Mouse (Mus musculus): ENCODE measurements around the gene Fam219a. TPM values are rescaled to one million over a fixed set of nuclear protein-coding genes. Genes with fewer than 3 reads are reported as not detected.

Gene Fam219a
- 2.0 and 2.6 TPM in 2 replicates for polyA plus RNA-seq (2016; fragmentation: Nextera tagmentation; extraction: Ambion mirVana)

DNA sequence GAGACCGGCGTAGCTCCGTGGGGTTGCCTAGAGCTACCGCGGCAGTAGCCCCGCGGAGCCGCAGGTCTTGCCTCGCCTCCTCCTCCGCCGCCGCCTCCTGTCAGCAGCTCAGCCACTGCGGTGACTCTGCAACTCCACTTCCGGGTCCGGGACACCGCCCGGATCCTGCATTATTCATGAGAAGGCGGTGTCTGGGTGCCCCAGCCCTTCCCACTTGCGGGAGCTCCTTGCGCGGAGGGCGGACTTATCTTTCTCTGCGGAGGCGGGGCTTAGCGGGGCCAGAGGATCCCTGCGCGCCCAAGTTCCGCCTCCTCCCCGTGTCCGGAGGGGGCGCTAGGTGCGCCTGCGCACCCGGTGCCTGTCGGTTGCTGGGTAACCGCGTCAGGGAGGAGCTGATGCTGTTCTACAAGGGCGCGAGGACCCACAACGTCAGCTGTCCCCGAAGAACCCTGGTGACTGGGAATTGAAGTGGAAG, at the start of gene Fam219a, which contains the start of gene Dnaic1:
Gene Fam219a, minus strand, starts transcription at position 128 of the 475 bp plus-strand sequence.
Gene Dnaic1, plus strand, starts transcription at position 365 of the 475 bp plus-strand sequence.
- H3K27ac ChIP-seq (replicated peaks) = peak within 1 kb of the TSS; percentile 78
- H3K4me3 ChIP-seq = peak within 1 kb of the TSS; percentile 81
- peak; percentile 98 for DNase-seq (ENCODE audit: low spot score)
- H3K36me3 ChIP-seq (replicated peaks) = no peaks in the 10 kb centered on the region
- no peaks in the 10 kb centered on the region for H3K9me3 ChIP-seq
- peaks cover 38% of the 10 kb centered on the region for H3K27me3 ChIP-seq (replicated peaks; ENCODE audit: low read depth, poor library complexity, severe bottlenecking)
- peaks cover 34% of the 10 kb centered on the region for H3K4me1 ChIP-seq
- WGBS = under 1% methylated on average over 41 of the region's 41 CpGs

DNA sequence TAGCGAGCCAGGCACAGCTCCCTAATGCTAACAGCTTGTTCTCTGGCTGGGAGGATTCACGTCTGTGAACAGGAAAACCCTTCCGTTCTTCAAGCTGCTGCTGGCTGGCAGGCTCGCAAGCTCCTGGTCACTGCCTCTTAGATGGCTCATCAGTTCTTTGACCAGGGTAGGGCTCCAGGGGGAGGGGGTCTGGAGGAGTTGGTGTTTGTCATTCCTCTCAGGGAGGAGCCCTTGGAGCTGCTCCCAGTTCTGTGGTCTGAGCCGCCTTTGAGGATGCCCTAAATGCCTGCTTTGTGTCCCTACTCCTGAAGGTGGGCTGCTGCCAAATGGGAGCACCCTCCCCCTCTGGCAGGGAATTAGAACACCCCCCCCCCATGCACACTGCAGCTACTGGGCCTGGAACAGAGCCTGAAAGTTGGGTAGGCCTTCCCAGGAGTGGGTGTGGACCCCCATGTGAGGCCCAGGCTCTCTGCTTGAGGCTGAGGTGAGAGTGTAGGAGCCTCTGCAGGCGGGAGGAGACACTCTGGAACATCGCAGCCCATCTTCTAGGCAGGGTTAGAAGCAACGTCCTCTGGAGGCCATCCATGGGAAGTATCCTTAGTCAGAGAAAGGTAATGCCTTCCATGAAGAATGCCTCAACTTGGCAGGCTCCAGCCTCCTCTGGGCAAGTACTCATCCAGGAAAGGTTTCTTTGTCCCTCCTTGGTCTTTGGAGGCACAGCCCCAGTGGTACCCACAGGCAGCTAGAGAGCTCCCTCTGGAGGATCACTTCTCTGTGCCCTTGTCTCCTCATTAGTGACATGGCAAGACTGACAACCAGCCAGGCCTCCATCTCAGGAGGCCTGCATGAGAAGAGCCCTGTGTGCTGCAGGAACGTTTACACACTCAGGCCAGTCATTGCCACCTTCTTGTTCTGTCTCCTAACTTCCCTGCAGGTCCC, 46.6 kb upstream of the Fam219a start:
- peaks cover 37% of the 10 kb centered on the region for H3K27me3 ChIP-seq (replicated peaks; ENCODE audit: low read depth, poor library complexity, severe bottlenecking)

DNA sequence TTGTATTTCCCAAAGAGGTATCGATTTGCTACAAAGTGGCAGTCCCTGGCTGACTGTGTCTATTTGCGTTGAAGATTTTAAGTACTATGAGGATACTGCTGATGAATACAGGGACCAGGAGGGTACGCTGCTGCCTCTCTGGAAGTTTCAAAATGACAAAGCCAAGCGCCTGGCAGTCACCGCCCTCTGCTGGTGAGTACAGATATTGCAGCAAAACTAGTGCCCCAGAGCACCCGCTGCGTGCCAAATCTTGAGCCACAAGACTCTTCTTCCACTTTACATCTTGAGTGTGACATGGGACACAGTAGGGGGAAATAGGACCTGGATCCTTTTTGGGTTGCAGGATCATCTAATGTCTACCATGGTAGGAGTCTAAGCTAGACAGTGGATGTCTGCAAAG, 44.8 kb upstream of the Fam219a start:
- H3K9me3 ChIP-seq = no peaks in the 10 kb centered on the region
- DNase-seq (ENCODE audit: low spot score) = peak; percentile 81
- WGBS = 9% methylated on average over 7 of the region's 7 CpGs
- no peak overlapping the region for H3K27ac ChIP-seq (replicated peaks)
- H3K4me3 ChIP-seq = no peak overlapping the region
- H3K36me3 ChIP-seq (replicated peaks) = no peaks in the 10 kb centered on the region
- peaks cover 33% of the 10 kb centered on the region for H3K4me1 ChIP-seq
- peaks cover 24% of the 10 kb centered on the region; the same call in 1 of the 2 replicates for H3K27me3 ChIP-seq (replicated peaks; ENCODE audit: low read depth, poor library complexity, severe bottlenecking)

More for the DNA sequence above, 46.6 kb upstream of the Fam219a start:
- no peak overlapping the region for H3K4me3 ChIP-seq
- H3K4me1 ChIP-seq = peaks cover 30% of the 10 kb centered on the region
- H3K9me3 ChIP-seq = no peaks in the 10 kb centered on the region
- 65% methylated on average over 9 of the region's 9 CpGs for WGBS
- H3K27ac ChIP-seq (replicated peaks) = no peak overlapping the region
- H3K36me3 ChIP-seq (replicated peaks) = no peaks in the 10 kb centered on the region
- no peak for DNase-seq (ENCODE audit: low spot score)

DNA sequence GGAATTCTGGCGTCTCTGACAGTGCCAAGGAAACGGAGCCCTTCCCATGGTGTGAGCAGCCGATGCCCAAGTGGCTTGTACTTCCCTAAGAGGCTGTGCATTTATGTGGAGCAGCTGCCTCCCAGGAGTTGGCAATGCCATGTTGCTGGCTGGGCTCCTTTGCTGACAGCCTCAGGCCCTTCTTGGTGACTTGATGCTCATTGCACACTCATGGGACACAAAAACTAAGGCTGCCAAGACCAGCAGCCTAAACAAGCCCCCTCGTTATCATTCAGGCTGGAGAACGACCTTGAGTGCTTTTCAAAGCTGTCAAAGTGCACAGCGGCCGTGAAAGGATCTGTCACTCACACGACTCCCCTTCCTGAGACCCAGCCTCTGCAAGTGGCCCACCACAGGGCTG, 42.8 kb upstream of the Fam219a start:
- 56% methylated on average over 8 of the region's 8 CpGs for whole genome bisulfite sequencing
- H3K36me3 ChIP-seq (replicated peaks) = no peaks in the 10 kb centered on the region
- peaks cover 20% of the 10 kb centered on the region for H3K4me1 ChIP-seq
- DNase-seq (ENCODE audit: low spot score) = no peak
- H3K9me3 ChIP-seq = no peaks in the 10 kb centered on the region
- H3K27ac ChIP-seq (replicated peaks) = no peak overlapping the region
- H3K4me3 ChIP-seq = no peak overlapping the region
- peaks cover 17% of the 10 kb centered on the region; the same call in 1 of the 2 replicates for H3K27me3 ChIP-seq (replicated peaks; ENCODE audit: low read depth, poor library complexity, severe bottlenecking)

DNA sequence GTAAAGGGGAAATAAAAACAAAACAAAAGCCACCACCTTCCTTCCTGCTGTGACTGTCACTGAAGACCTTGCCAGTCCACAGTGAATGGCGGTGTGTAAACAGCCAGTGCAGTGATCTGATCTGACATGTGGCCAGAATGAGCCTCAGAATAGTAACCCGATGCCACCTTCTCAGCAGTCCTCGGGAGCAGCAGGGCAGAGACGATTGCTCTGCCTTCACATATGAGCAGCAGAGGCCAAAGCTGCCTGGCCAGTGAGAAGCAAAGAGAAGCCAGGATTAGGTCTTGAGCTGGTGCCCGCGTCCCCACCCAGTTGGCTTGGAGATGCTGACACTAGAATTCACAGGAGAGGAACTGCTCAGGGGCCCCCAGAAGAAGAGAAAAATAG, 41.2 kb upstream of the Fam219a start:
- DNase-seq (ENCODE audit: low spot score) = no peak
- H3K27me3 ChIP-seq (replicated peaks; ENCODE audit: low read depth, poor library complexity, severe bottlenecking) = peaks cover 7% of the 10 kb centered on the region; the same call in 1 of the 2 replicates
- H3K27ac ChIP-seq (replicated peaks) = 0 out of 2 replicates have a peak overlapping the region, but pooled peaks have one; percentile 25
- H3K36me3 ChIP-seq (replicated peaks) = no peaks in the 10 kb centered on the region
- H3K4me3 ChIP-seq = no peak overlapping the region
- H3K4me1 ChIP-seq = peaks cover 20% of the 10 kb centered on the region
- WGBS = 35% methylated on average over 6 of the region's 6 CpGs
- H3K9me3 ChIP-seq = no peaks in the 10 kb centered on the region

GRCm38 (mm10) chr4:41609681-41610593, 40.6 kb upstream of the Fam219a start:
- no peaks in the 10 kb centered on the region for H3K36me3 ChIP-seq (replicated peaks)
- H3K4me3 ChIP-seq = no peak overlapping the region
- 84% methylated on average over 10 of the region's 10 CpGs for WGBS
- H3K27ac ChIP-seq (replicated peaks) = no peak overlapping the region
- no peak for DNase-seq (ENCODE audit: low spot score)
- H3K9me3 ChIP-seq = no peaks in the 10 kb centered on the region
- peaks cover 20% of the 10 kb centered on the region for H3K4me1 ChIP-seq
- H3K27me3 ChIP-seq (replicated peaks; ENCODE audit: low read depth, poor library complexity, severe bottlenecking) = peaks cover under 1% of the 10 kb centered on the region; the same call in 1 of the 2 replicates

GRCm38 (mm10) chr4:41606784-41607183, 37.4 kb upstream of the Fam219a start:
- H3K36me3 ChIP-seq (replicated peaks) = no peaks in the 10 kb centered on the region
- peak; percentile 80 for DNase-seq (ENCODE audit: low spot score)
- H3K4me1 ChIP-seq = peaks cover 15% of the 10 kb centered on the region
- H3K27ac ChIP-seq (replicated peaks) = no peak overlapping the region
- H3K4me3 ChIP-seq = no peak overlapping the region
- H3K9me3 ChIP-seq = no peaks in the 10 kb centered on the region
- WGBS = 37% methylated on average over 4 of the region's 4 CpGs
- peaks cover 21% of the 10 kb centered on the region for H3K27me3 ChIP-seq (replicated peaks; ENCODE audit: low read depth, poor library complexity, severe bottlenecking)

- peaks cover 21% of the 10 kb centered on the region for H3K27me3 ChIP-seq (replicated peaks; ENCODE audit: low read depth, poor library complexity, severe bottlenecking)
- no peaks in the 10 kb centered on the region for H3K36me3 ChIP-seq (replicated peaks)
- DNase-seq (ENCODE audit: low spot score) = peak; percentile 32
- H3K4me3 ChIP-seq = no peak overlapping the region
- no peak overlapping the region for H3K27ac ChIP-seq (replicated peaks)
- no peaks in the 10 kb centered on the region; the same call in 1 of the 2 replicates for H3K4me1 ChIP-seq
- WGBS = 45% methylated on average over 8 of the region's 8 CpGs
- no peaks in the 10 kb centered on the region for H3K9me3 ChIP-seq
Observed at GRCm38 (mm10) chr4:41604476-41605396, 35.4 kb upstream of the Fam219a start.

- no peak overlapping the region for H3K27ac ChIP-seq (replicated peaks)
- 45% methylated on average over 4 of the region's 4 CpGs for WGBS
- H3K4me1 ChIP-seq = no peaks in the 10 kb centered on the region; the same call in 1 of the 2 replicates
Observed at GRCm38 (mm10) chr4:41602818-41603217, 33.5 kb upstream of the Fam219a start.

GRCm38 (mm10) chr4:41583353-41583752, 14.0 kb upstream of the Fam219a start:
- H3K36me3 ChIP-seq (replicated peaks) = no peaks in the 10 kb centered on the region
- WGBS = 86% methylated on average over 7 of the region's 7 CpGs
- H3K4me1 ChIP-seq = no peaks in the 10 kb centered on the region
- DNase-seq (ENCODE audit: low spot score) = no peak
- no peaks in the 10 kb centered on the region for H3K27me3 ChIP-seq (replicated peaks; ENCODE audit: low read depth, poor library complexity, severe bottlenecking)
- H3K27ac ChIP-seq (replicated peaks) = no peak overlapping the region
- H3K9me3 ChIP-seq = no peaks in the 10 kb centered on the region
- H3K4me3 ChIP-seq = no peak overlapping the region

More at GRCm38 (mm10) chr4:41602818-41603217, 33.5 kb upstream of the Fam219a start:
- Histone ChIP-seq H3K27me3 (replicated peaks; ENCODE audit: low read depth, poor library complexity, severe bottlenecking) (peaks cover 21% of the 10 kb centered on the region), H3K36me3 (replicated peaks) (no peaks in the 10 kb centered on the region), H3K4me3 (no peak overlapping the region), H3K9me3 (no peaks in the 10 kb centered on the region)
- DNase-seq (ENCODE audit: low spot score) = no peak

- Histone ChIP-seq H3K36me3 (replicated peaks) (no peaks in the 10 kb centered on the region), H3K4me3 (no peak overlapping the region), H3K4me1 (peaks cover 8% of the 10 kb centered on the region), H3K9me3 (no peaks in the 10 kb centered on the region), H3K27me3 (replicated peaks; ENCODE audit: low read depth, poor library complexity, severe bottlenecking) (peaks cover 6% of the 10 kb centered on the region), H3K27ac (replicated peaks) (no peak overlapping the region)
- DNase-seq (ENCODE audit: low spot score) = no peak
- WGBS = 57% methylated on average over 6 of the region's 6 CpGs
Observed at GRCm38 (mm10) chr4:41575914-41576313, 6.6 kb upstream of the Fam219a start.
